In genomic region chr10:110762134-110762884, GRCm38 (mm10) we compare ENCODE assay signal across 12 mouse cellular contexts. TPM values are rescaled to one million over a fixed set of nuclear protein-coding genes. Genes with fewer than 3 reads are reported as not detected.
DNase-seq lines count a peak whose midpoint lies in the region; ATAC-seq lines count a peak whose summit lies in the region.
"Had no signal": no experiment of that assay in that cellular context is flagged by ENCODE, and none has a peak within 500 bp of the region (broad histone marks: within the 10 kb centered on the region; RNA-seq: fewer than 3 reads in every experiment).

No protein-coding gene starts in this region.

- 52% methylated on average over 16 of the region's 16 CpGs for WGBS in embryonic facial prominence, embryonic 14.5 days
- WGBS in midbrain, embryonic 15.5 days: 51% methylated on average over 16 of the region's 16 CpGs

- H3K27ac ChIP-seq in embryonic facial prominence, embryonic 14.5 days (replicated peaks; ENCODE audit: low read depth, low read length): no peak overlapping the region
- H3K27ac ChIP-seq in midbrain, embryonic 15.5 days: no peak overlapping the region
- H3K27ac ChIP-seq: limb, embryonic 15.5 days had no signal

- H3K27me3 ChIP-seq in embryonic facial prominence, embryonic 14.5 days (replicated peaks; ENCODE audit: control insufficient read depth, insufficient read depth, low read length): no peaks in the 10 kb centered on the region
- no peaks in the 10 kb centered on the region for H3K27me3 ChIP-seq in midbrain, embryonic 15.5 days (replicated peaks)
- H3K27me3 ChIP-seq: heart, embryonic 12.5 days; limb, embryonic 15.5 days had no signal

- H3K9me3 ChIP-seq in embryonic facial prominence, embryonic 14.5 days (ENCODE audit: control insufficient read depth, low read length): no peaks in the 10 kb centered on the region
- H3K9me3 ChIP-seq in midbrain, embryonic 15.5 days: no peaks in the 10 kb centered on the region
- H3K9me3 ChIP-seq: heart, embryonic 12.5 days; limb, embryonic 15.5 days had no signal

- peak; percentile 84 for DNase-seq in heart, adult 11 months
- no peak for DNase-seq in heart, postnatal 4 days
- DNase-seq in brain, adult 2 months (ENCODE audit: low read depth, low spot score): peak; percentile 87
- no peak for DNase-seq in embryonic facial prominence, embryonic 14.5 days (ENCODE audit: low spot score)
- DNase-seq in c-Kit-positive CD71-positive TER-119-positive erythroid progenitor cells, embryonic 14.5 days (ENCODE audit: low spot score): no peak
- no peak for DNase-seq in gastrocnemius, adult 8-10 months (ENCODE audit: low spot score in 2 of 2)
- DNase-seq: adrenal gland, postnatal 10 days; kidney, adult 9 months had no signal

- no peak overlapping the region for H3K9ac ChIP-seq in embryonic facial prominence, embryonic 14.5 days (ENCODE audit: low read depth, low read length)
- H3K9ac ChIP-seq in midbrain, embryonic 15.5 days: no peak overlapping the region
- H3K9ac ChIP-seq: heart, embryonic 12.5 days; limb, embryonic 15.5 days had no signal

- peaks cover 82% of the 10 kb centered on the region for H3K36me3 ChIP-seq in embryonic facial prominence, embryonic 14.5 days (ENCODE audit: control insufficient read depth, insufficient read depth, low read length)
- H3K36me3 ChIP-seq in midbrain, embryonic 15.5 days (replicated peaks): no peaks in the 10 kb centered on the region

- no peaks in the 10 kb centered on the region for H3K4me1 ChIP-seq in embryonic facial prominence, embryonic 14.5 days (ENCODE audit: control insufficient read depth, insufficient read depth, low read length)
- no peaks in the 10 kb centered on the region for H3K4me1 ChIP-seq in midbrain, embryonic 15.5 days
- H3K4me1 ChIP-seq: heart, embryonic 12.5 days; limb, embryonic 15.5 days had no signal

- no peak overlapping the region for H3K4me3 ChIP-seq in embryonic facial prominence, embryonic 14.5 days (ENCODE audit: low read depth, low read length)
- H3K4me3 ChIP-seq in midbrain, embryonic 15.5 days: no peak overlapping the region
- H3K4me3 ChIP-seq: heart, embryonic 12.5 days; limb, embryonic 15.5 days had no signal

- H3K4me2 ChIP-seq in embryonic facial prominence, embryonic 14.5 days (ENCODE audit: low read depth, low read length): peak overlapping the region; percentile 23; the same call in 1 of the 2 replicates
- peak overlapping the region; percentile 5 for H3K4me2 ChIP-seq in midbrain, embryonic 15.5 days
- H3K4me2 ChIP-seq: heart, embryonic 12.5 days; limb, embryonic 15.5 days had no signal

- ATAC-seq in embryonic facial prominence, embryonic 14.5 days (ENCODE audit: low read depth): 0 out of 2 replicates have a peak, but pooled peaks have one; percentile 5
- peak; percentile 53; the same call in 1 of the 2 replicates for ATAC-seq in midbrain, embryonic 15.5 days (replicated peaks)
- no peak for ATAC-seq in monocyte, adult 5-6 weeks (replicated peaks; ENCODE audit: insufficient number of reproducible peaks, low FRiP score, low TSS enrichment, poor library complexity, severe bottlenecking)

RNA-seq across cellular contexts. Expression of gene E2f7, which starts 17.1 kb away (rescaled TPM):
- 10 to 100 TPM; 14.9 to 19.2 TPM for total RNA-seq in heart, postnatal 4 days (2021)
- polyA plus RNA-seq in embryonic facial prominence, embryonic 14.5 days (2014; fragmentation: Nextera tagmentation; extraction: Ambion mirVana): 21.5 and 23.8 TPM in 2 replicates
- polyA plus RNA-seq in midbrain, embryonic 15.5 days (2015; fragmentation: Nextera tagmentation; extraction: Ambion mirVana): 6.1 and 7.1 TPM in 2 replicates
- total RNA-seq in monocyte, adult 5-6 weeks (2017): 0.85 to 1.2 TPM in 2 of 3 replicates, not detected in the other
- 1 to 10 TPM in 1 of 4 experiments, under 1 TPM in 3; 0.17 to 1.0 (median 0.27) TPM for total RNA-seq in gastrocnemius, adult 8-10 months (2022)

Comparison
In these comparisons a context has a peak if more than half of its experiments do, and no peak if none do; other contexts are left out.
1. DNase-seq: peak in heart, adult 11 months (single experiment) and brain, adult 2 months (single experiment); none in heart, postnatal 4 days (single experiment), embryonic facial prominence, embryonic 14.5 days (single experiment), c-Kit-positive CD71-positive TER-119-positive erythroid progenitor cells, embryonic 14.5 days (single experiment) and gastrocnemius, adult 8-10 months (0 of 2).